Mouse (Mus musculus) limb, embryonic 14.5 days (tissue): ENCODE results near the gene Mgp. TPM values are rescaled to one million over a fixed set of nuclear protein-coding genes. Genes with fewer than 3 reads are reported as not detected.

Source experiments
- ATAC-seq: fragments of 200-750 bp; cut with Nextera tagmentation; 2 replicates; pipeline ENCODE4 v1.8.0; 2017; ENCODE audit warnings: low read depth, moderate number of reproducible peaks, moderate TSS enrichment; ENCODE audit not compliant: low FRiP score
- DNase-seq: peaks from one replicate; pipeline ENCODE4 v3.0.0-alpha.2; 2015; ENCODE audit warnings: low spot score
- H3K27ac ChIP-seq: fragments of 300-500 bp; sonication (generic); replicated peaks from 2 replicates; pipeline ENCODE4 v1.5.1; 2014; ENCODE audit warnings: low read depth, mild to moderate bottlenecking, low read length, moderate library complexity, mixed read lengths
- H3K27me3 ChIP-seq: fragments of 300-500 bp; sonication (generic); 2 replicates; pipeline ENCODE4 v1.6.1; 2014; ENCODE audit warnings: low read length, mixed read lengths; ENCODE audit not compliant: control insufficient read depth, insufficient read depth
- H3K36me3 ChIP-seq: fragments of 300-500 bp; sonication (generic); 2 replicates; pipeline ENCODE4 v1.6.1; 2014; ENCODE audit warnings: mild to moderate bottlenecking, low read length, moderate library complexity, mixed read lengths; ENCODE audit not compliant: control insufficient read depth, insufficient read depth
- H3K4me1 ChIP-seq: fragments of 300-500 bp; sonication (generic); 2 replicates; pipeline ENCODE4 v1.6.1; 2014; ENCODE audit warnings: antibody characterized with exemption, low read length, mixed read lengths; ENCODE audit not compliant: control insufficient read depth, insufficient read depth
- H3K4me2 ChIP-seq: fragments of 300-500 bp; sonication (generic); replicated peaks from 2 replicates; pipeline ENCODE4 v1.6.1; 2014; ENCODE audit warnings: low read depth, mild to moderate bottlenecking, low read length, moderate library complexity; ENCODE audit not compliant: severe bottlenecking
- H3K4me3 ChIP-seq: fragments of 300-500 bp; sonication (generic); replicated peaks from 2 replicates; pipeline ENCODE4 v1.5.1; 2014; ENCODE audit warnings: low read length
- H3K9ac ChIP-seq: fragments of 300-500 bp; sonication (generic); 2 replicates; pipeline ENCODE4 v1.6.1; 2014; ENCODE audit warnings: mild to moderate bottlenecking, low read depth, low read length, moderate library complexity; ENCODE audit not compliant: severe bottlenecking
- H3K9me3 ChIP-seq: fragments of 300-500 bp; sonication (generic); 2 replicates; pipeline ENCODE4 v1.6.1; 2016; ENCODE audit warnings: low read length; ENCODE audit not compliant: control insufficient read depth
- POLR2A ChIP-seq: fragments of 200-500 bp; IDR thresholded peaks from 2 replicates; pipeline ENCODE4 v1.8.0; 2012; ENCODE audit warnings: inconsistent platforms, mild to moderate bottlenecking, moderate library complexity, borderline replicate concordance; ENCODE audit not compliant: insufficient read depth, insufficient read length; ENCODE audit errors: extremely low read depth
- WGBS: fragments of 180-500 bp; shearing (Covaris S2); extraction: QIAGEN DNeasy Blood & Tissue Kit; methylation state at CpG from one replicate; pipeline ENCODE4 v1.1.7; 2014; 5-methylcytosine and 5-hydroxymethylcytosine counted together
- polyA plus RNA-seq, 2 experiments: library from polyadenylated mRNA; depleted of rRNA in 1 of 2; stranded (reverse) in 1 of 2; unstranded in 1 of 2; fragments of >200 nt; fragmentation: Nextera tagmentation in 1 of 2; extraction: Ambion mirVana in 1 of 2; gene quantifications; 2 replicates each; pipeline versions ENCODE4 v1.2.1 to v1.2.3; 2012 to 2014

Mgp gene
- polyA plus RNA-seq, 2 experiments: 360 to 645 TPM

DNA sequence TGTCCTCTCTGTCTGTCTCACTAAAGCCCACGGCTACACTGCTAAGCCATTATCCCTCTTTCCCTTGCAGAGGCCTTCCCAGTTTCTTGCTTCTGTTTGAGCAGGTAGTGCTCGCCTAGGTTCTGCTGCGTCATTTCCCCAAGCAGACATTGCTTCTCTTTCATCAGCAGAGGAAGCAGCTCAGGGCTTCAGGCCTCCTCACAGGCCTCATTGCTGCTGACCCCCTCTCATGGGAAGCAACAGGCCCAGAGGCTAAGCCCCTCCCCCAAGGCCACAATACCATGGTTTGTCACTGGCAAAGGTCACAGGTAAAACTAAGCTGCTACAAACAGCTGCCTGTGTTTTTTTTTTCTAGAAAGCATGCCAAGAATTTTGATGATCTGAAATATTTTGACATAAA, 22.9 kb downstream of the Mgp start:
- TF ChIP-seq POLR2A: no peak
- Histone ChIP-seq H3K9ac (no peak overlapping the region), H3K27ac (no peak overlapping the region; the same call in 1 of the 2 replicates), H3K27me3 (no peaks in the 10 kb centered on the region), H3K4me1 (peaks cover 19% of the 10 kb centered on the region), H3K4me3 (no peak overlapping the region), H3K4me2 (no peak overlapping the region), H3K9me3 (no peaks in the 10 kb centered on the region), H3K36me3 (no peaks in the 10 kb centered on the region)
- WGBS: 31% methylated on average over 3 of the region's 3 CpGs
- ATAC-seq (no peak), DNase-seq (peak; percentile 58)

DNA sequence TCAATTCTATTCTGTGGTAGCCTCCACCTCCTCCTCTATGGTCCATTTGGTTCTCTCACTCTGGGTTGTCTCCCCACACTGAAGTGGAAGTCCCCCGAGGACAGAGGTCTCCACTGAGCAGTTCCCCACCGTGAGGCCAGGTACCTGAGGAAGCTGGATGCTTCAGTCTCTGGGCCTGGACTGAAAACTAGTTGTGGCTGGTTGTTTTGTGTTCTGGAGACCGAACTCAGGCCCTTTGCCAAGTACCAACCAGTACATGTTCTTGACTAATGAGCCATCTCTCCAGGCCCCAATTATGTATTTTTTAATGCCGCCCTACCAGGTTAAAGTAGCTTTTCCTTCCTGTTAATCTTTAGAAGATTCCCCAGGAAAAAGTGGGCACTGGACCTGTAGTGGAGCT, 23.3 kb downstream of the Mgp start:
- no peaks in the 10 kb centered on the region for H3K27me3 ChIP-seq
- no peaks in the 10 kb centered on the region for H3K9me3 ChIP-seq
- no peak overlapping the region; the same call in 1 of the 2 replicates for H3K27ac ChIP-seq
- WGBS: 67% methylated on average over 4 of the region's 4 CpGs
- no peaks in the 10 kb centered on the region for H3K36me3 ChIP-seq
- DNase-seq (no peak), ATAC-seq (no peak)
- H3K9ac ChIP-seq: no peak overlapping the region
- no peak for TF ChIP-seq POLR2A
- H3K4me1 ChIP-seq: peaks cover 15% of the 10 kb centered on the region
- no peak overlapping the region for H3K4me2 ChIP-seq
- H3K4me3 ChIP-seq: no peak overlapping the region

DNA sequence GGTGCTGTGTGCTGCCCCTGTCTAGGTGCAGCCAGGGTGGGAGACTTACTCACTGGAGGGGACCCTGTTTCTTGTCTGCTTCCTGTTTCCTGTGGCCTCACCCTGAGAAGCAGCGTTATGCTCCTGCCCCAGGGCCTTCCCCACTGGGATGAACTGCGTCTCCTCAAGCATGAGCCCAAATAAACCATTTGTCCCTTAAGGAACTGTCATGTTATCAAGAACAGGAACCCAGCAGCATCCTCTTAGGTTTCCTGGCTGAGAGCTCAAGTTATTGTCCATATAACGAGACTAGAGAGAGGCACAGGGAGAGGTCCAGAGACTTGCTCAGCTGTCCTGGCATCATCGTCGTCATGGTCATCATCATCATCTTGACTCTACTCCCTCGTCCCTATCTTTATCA, 25.4 kb downstream of the Mgp start:
- DNase-seq (no peak), ATAC-seq (no peak)
- no peak for TF ChIP-seq POLR2A
- Histone ChIP-seq H3K4me2 (no peak overlapping the region), H3K9me3 (no peaks in the 10 kb centered on the region), H3K27me3 (no peaks in the 10 kb centered on the region), H3K9ac (no peak overlapping the region), H3K4me1 (peaks cover 6% of the 10 kb centered on the region), H3K4me3 (no peak overlapping the region), H3K27ac (no peak overlapping the region), H3K36me3 (no peaks in the 10 kb centered on the region)
- 74% methylated on average over 6 of the region's 6 CpGs for WGBS

DNA sequence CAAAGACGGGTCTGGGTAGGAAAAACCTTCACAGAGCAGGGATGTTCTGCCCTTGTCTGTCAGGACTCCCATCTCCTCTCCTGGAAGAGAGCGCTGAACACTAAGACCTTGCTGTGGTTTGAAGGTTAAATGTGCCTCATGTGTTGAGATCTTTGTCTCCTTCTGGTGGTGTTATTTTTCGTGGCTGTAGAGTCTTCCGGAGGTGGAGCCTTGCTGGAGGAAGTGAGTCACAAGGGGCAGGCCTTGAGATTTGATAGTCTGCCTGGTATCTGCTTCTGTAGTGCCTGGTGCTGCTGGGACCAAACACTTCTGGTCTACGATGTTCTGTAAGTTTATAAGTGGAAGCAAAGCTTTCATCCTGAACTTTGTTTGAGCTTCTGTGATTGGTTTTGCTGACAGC, 26.7 kb downstream of the Mgp start:
- 89% methylated on average over 5 of the region's 5 CpGs for WGBS
- ATAC-seq: no peak
- Histone ChIP-seq H3K4me1 (peaks cover 6% of the 10 kb centered on the region), H3K4me2 (no peak overlapping the region), H3K27ac (no peak overlapping the region), H3K9me3 (no peaks in the 10 kb centered on the region), H3K27me3 (no peaks in the 10 kb centered on the region), H3K4me3 (no peak overlapping the region), H3K9ac (no peak overlapping the region), H3K36me3 (no peaks in the 10 kb centered on the region)
- DNase-seq: no peak
- no peak for TF ChIP-seq POLR2A

DNA sequence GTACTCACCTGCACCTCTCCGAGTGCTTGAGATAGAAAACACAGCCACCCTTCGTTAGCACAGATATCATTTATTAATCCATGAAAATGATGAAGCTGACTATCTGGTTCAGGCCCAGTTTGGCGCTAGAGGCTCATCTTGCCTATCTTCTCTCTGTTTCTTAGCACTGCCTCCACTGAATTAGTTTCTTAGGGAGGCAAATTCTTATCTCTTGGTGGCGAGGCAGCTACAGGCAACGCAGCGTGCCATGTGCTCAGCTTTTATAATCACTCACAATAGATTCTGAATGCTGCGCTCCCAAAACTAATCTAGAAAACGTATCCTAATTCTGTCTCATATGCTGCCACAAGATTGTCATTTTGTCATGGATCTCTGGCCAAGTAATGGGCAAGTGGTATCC, 27.2 kb downstream of the Mgp start:
- DNase-seq (no peak), ATAC-seq (no peak)
- H3K4me3 ChIP-seq: no peak overlapping the region
- peaks cover 6% of the 10 kb centered on the region for H3K4me1 ChIP-seq
- no peak for TF ChIP-seq POLR2A
- H3K9me3 ChIP-seq: no peaks in the 10 kb centered on the region
- no peaks in the 10 kb centered on the region for H3K36me3 ChIP-seq
- no peak overlapping the region for H3K4me2 ChIP-seq
- 89% methylated on average over 8 of the region's 8 CpGs for WGBS
- H3K27ac ChIP-seq: no peak overlapping the region
- no peaks in the 10 kb centered on the region for H3K27me3 ChIP-seq
- H3K9ac ChIP-seq: no peak overlapping the region

DNA sequence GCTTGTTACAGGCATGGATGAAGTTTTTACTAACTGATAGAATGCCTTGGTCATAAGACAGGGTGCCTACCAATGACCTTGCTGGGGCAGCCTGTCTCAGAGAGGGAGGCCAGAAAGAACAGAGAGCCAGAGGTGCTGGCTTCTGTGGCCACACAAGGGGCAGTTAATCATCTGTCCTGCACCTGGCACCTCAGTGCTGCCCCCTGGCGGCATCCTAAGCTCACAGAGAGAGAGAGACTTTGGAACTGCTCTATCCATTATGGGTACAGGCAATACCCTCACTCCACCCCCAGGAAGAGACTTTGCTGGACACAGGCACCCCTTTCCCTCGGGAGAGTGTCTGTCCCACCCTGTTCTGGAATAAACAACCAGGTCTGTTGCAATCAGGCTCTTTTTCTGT, 27.8 kb downstream of the Mgp start:
- Histone ChIP-seq H3K4me3 (no peak overlapping the region), H3K9ac (no peak overlapping the region), H3K27ac (no peak overlapping the region), H3K27me3 (no peaks in the 10 kb centered on the region), H3K4me2 (no peak overlapping the region), H3K9me3 (no peaks in the 10 kb centered on the region), H3K36me3 (no peaks in the 10 kb centered on the region), H3K4me1 (peaks cover 3% of the 10 kb centered on the region)
- no peak for DNase-seq
- ATAC-seq: no peak
- WGBS: 23% methylated on average over 2 of the region's 2 CpGs
- TF ChIP-seq POLR2A: no peak
